In the genomic region with DNA sequence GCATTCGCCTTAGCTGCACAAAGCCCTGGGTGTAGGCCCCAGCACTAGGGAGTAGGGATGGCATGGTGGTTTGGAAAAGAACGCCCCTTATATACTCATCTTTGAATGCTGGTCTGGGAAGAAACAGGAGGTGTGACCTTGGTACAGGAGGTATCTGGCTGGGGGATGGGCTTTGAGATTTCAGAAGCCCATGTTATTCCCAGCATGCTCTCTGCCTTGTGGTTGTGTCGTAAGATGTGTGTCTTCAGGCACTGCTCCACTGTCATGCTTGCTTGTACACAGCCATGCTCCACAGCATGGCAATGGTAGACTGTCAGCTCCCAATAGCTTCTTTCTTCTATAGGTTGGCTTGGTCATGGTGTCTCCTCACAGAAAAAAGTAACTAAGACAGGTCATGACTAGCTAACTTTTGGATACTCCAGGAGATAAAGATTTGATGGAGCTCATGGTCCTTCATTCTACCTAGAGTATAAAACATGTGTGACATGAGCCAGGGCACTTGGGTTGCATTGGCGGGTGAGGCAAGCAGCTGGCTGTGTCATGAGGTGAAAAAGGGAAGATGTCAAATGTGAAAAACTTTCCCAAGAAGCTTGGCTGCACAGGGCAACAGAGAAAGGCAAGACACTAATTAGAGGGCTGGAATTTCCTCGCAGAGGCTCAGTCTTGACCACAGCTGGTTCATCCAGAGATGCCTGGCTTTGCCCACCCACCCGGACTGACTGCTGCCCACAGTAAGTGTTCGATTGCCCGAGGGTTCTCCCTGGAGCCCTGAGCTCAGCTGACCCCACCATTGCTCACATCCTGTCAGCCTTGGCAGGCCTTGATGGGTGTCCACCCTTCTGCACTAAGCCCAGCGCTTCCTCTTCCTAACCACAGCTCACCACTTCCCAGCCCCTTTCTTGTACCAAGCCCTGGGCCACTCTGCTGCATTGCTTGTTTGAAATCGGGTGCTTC, we compare ENCODE assay signal across 14 mouse cellular contexts. TPM values are rescaled to one million over a fixed set of nuclear protein-coding genes. Genes with fewer than 3 reads are reported as not detected.
DNase-seq lines count a peak whose midpoint lies in the region; ATAC-seq lines count a peak whose summit lies in the region.
"Had no signal": no experiment of that assay in that cellular context is flagged by ENCODE, and none has a peak within 500 bp of the region (broad histone marks: within the 10 kb centered on the region; RNA-seq: fewer than 3 reads in every experiment).

No protein-coding gene starts in this region.

- 0 out of 2 replicates have a peak, but pooled peaks cover 3% of the 10 kb centered on the region for H3K9me3 ChIP-seq in hindbrain, embryonic 12.5 days (replicated peaks)
- H3K9me3 ChIP-seq in forebrain, embryonic 13.5 days (replicated peaks): 0 out of 2 replicates have a peak, but pooled peaks cover 4% of the 10 kb centered on the region
- H3K9me3 ChIP-seq: heart, embryonic 15.5 days; lung, embryonic 15.5 days had no signal

- H3K27me3 ChIP-seq in hindbrain, embryonic 12.5 days: no peaks in the 10 kb centered on the region
- no peaks in the 10 kb centered on the region for H3K27me3 ChIP-seq in forebrain, embryonic 13.5 days
- H3K27me3 ChIP-seq: heart, embryonic 15.5 days; lung, embryonic 15.5 days; neural tube, embryonic 12.5 days had no signal

- no peaks in the 10 kb centered on the region for H3K4me1 ChIP-seq in hindbrain, embryonic 12.5 days
- H3K4me1 ChIP-seq in forebrain, embryonic 13.5 days: no peaks in the 10 kb centered on the region
- H3K4me1 ChIP-seq: heart, embryonic 15.5 days; lung, embryonic 15.5 days; neural tube, embryonic 12.5 days had no signal

- no peak overlapping the region for H3K4me2 ChIP-seq in hindbrain, embryonic 12.5 days (replicated peaks)
- H3K4me2 ChIP-seq in forebrain, embryonic 13.5 days: no peak overlapping the region
- H3K4me2 ChIP-seq: heart, embryonic 15.5 days; lung, embryonic 15.5 days; neural tube, embryonic 12.5 days had no signal

- ATAC-seq in megakaryocyte, adult 5-6 weeks (ENCODE audit: poor library complexity, severe bottlenecking): peak; percentile 90
- no peak for ATAC-seq in hindbrain, embryonic 12.5 days (ENCODE audit: low FRiP score)
- no peak for ATAC-seq in forebrain, embryonic 13.5 days

- 85% methylated on average over 10 of the region's 10 CpGs for WGBS in hindbrain, embryonic 12.5 days
- 87% methylated on average over 10 of the region's 10 CpGs for WGBS in forebrain, embryonic 13.5 days

- H3K9ac ChIP-seq in hindbrain, embryonic 12.5 days: no peak overlapping the region
- no peak overlapping the region for H3K9ac ChIP-seq in forebrain, embryonic 13.5 days
- H3K9ac ChIP-seq: heart, embryonic 15.5 days; lung, embryonic 15.5 days; neural tube, embryonic 12.5 days had no signal

- H3K27ac ChIP-seq in hindbrain, embryonic 12.5 days: no peak overlapping the region
- H3K27ac ChIP-seq in forebrain, embryonic 13.5 days: no peak overlapping the region
- H3K27ac ChIP-seq: heart, embryonic 15.5 days; lung, embryonic 15.5 days; neural tube, embryonic 12.5 days had no signal

- no peak overlapping the region for H3K4me3 ChIP-seq in hindbrain, embryonic 12.5 days
- no peak overlapping the region for H3K4me3 ChIP-seq in forebrain, embryonic 13.5 days
- H3K4me3 ChIP-seq: erythroblast, embryonic 14.5 days; heart, embryonic 15.5 days; lung, embryonic 15.5 days; neural tube, embryonic 12.5 days had no signal

- H3K36me3 ChIP-seq in hindbrain, embryonic 12.5 days: no peaks in the 10 kb centered on the region
- H3K36me3 ChIP-seq in forebrain, embryonic 13.5 days (ENCODE audit: poor library complexity, severe bottlenecking): no peaks in the 10 kb centered on the region
- H3K36me3 ChIP-seq: heart, embryonic 15.5 days; lung, embryonic 15.5 days; neural tube, embryonic 12.5 days had no signal

- DNase-seq in kidney, postnatal 14 days: peak; percentile 22
- no peak for DNase-seq in kidney, adult 9 months
- peak; percentile 70 for DNase-seq in NIH3T3 (ENCODE audit: low read depth)
- DNase-seq in gastrocnemius, postnatal 25 days: peak; percentile 46
- no peak for DNase-seq in right cerebral cortex, postnatal 14 days
- DNase-seq: adrenal gland, adult 8-10 months; cerebellum, adult 9-10 months had no signal

RNA-seq across cellular contexts. Expression of a gene that starts 10.6 kb away (rescaled TPM):
- total RNA-seq in gastrocnemius, postnatal 25 days (2021): 10 to 100 TPM; 58.1 to 64.3 TPM
- 85.5 and 104 TPM in 2 replicates for total RNA-seq in megakaryocyte, adult 5-6 weeks (2015)
- 62.4 and 72.2 TPM in 2 replicates for total RNA-seq in megakaryocyte, adult 5-6 weeks (2017)
- polyA plus RNA-seq in hindbrain, embryonic 12.5 days (2016; fragmentation: Nextera tagmentation; extraction: Ambion mirVana): 111 and 115 TPM in 2 replicates
- 65.1 and 74.7 TPM in 2 replicates for polyA plus RNA-seq in forebrain, embryonic 13.5 days (2015; fragmentation: Nextera tagmentation; extraction: Ambion mirVana)

RNA-seq across cellular contexts. Expression of a gene that starts 11.2 kb away (rescaled TPM):
- 10 to 100 TPM; 16.5 to 21.8 TPM for total RNA-seq in gastrocnemius, postnatal 25 days (2021)
- total RNA-seq in megakaryocyte, adult 5-6 weeks (2015): 82.5 and 89.6 TPM in 2 replicates
- 120 and 128 TPM in 2 replicates for total RNA-seq in megakaryocyte, adult 5-6 weeks (2017)
- polyA plus RNA-seq in hindbrain, embryonic 12.5 days (2016; fragmentation: Nextera tagmentation; extraction: Ambion mirVana): 8.8 and 11.3 TPM in 2 replicates
- 2.6 and 2.7 TPM in 2 replicates for polyA plus RNA-seq in forebrain, embryonic 13.5 days (2015; fragmentation: Nextera tagmentation; extraction: Ambion mirVana)

RNA-seq across cellular contexts. Expression of a gene that starts 35.2 kb away (rescaled TPM):
- 1 to 10 TPM; 1.7 to 2.5 TPM for total RNA-seq in gastrocnemius, postnatal 25 days (2021)
- total RNA-seq in megakaryocyte, adult 5-6 weeks (2015): 15.2 and 18.4 TPM in 2 replicates
- 17.0 and 17.5 TPM in 2 replicates for total RNA-seq in megakaryocyte, adult 5-6 weeks (2017)
- polyA plus RNA-seq in hindbrain, embryonic 12.5 days (2016; fragmentation: Nextera tagmentation; extraction: Ambion mirVana): 7.8 and 8.9 TPM in 2 replicates
- polyA plus RNA-seq in forebrain, embryonic 13.5 days (2015; fragmentation: Nextera tagmentation; extraction: Ambion mirVana): 6.7 and 7.0 TPM in 2 replicates

RNA-seq across cellular contexts. Expression of a gene that starts 36.8 kb away (rescaled TPM):
- total RNA-seq in gastrocnemius, postnatal 25 days (2021): 1 to 10 TPM; 2.5 to 4.7 TPM
- total RNA-seq in megakaryocyte, adult 5-6 weeks (2015): 2.0 and 2.6 TPM in 2 replicates
- 2.3 and 2.4 TPM in 2 replicates for total RNA-seq in megakaryocyte, adult 5-6 weeks (2017)
- polyA plus RNA-seq in hindbrain, embryonic 12.5 days (2016; fragmentation: Nextera tagmentation; extraction: Ambion mirVana): 6.8 and 8.9 TPM in 2 replicates
- polyA plus RNA-seq in forebrain, embryonic 13.5 days (2015; fragmentation: Nextera tagmentation; extraction: Ambion mirVana): 1.6 and 2.0 TPM in 2 replicates

Comparison
In these comparisons a context has a peak if more than half of its experiments do, and no peak if none do; other contexts are left out.
1. DNase-seq: peak in kidney, postnatal 14 days (single experiment), NIH3T3 (single experiment) and gastrocnemius, postnatal 25 days (single experiment); none in kidney, adult 9 months (single experiment) and right cerebral cortex, postnatal 14 days (single experiment).
2. RNA of a gene that starts 35.2 kb away (total RNA-seq): 15.2 to 18.4 TPM in megakaryocyte, adult 5-6 weeks; 1.7 to 2.5 TPM in gastrocnemius, postnatal 25 days; every median in the first group is over 4 times any median in the second.